ENCODE assay signal across 29 mouse cellular contexts in genomic region chr7:54846692-54847020, GRCm38 (mm10). TPM values are rescaled to one million over a fixed set of nuclear protein-coding genes. Genes with fewer than 3 reads are reported as not detected.
"Had no signal": no experiment of that assay in that cellular context is flagged by ENCODE, and none has a peak within 500 bp of the region (broad histone marks: within the 10 kb centered on the region; RNA-seq: fewer than 3 reads in every experiment).

No protein-coding gene starts in this region.

- H3K9me3 ChIP-seq: heart, embryonic 13.5 days; heart, embryonic 15.5 days; hindbrain, embryonic 13.5 days; hindbrain, embryonic 15.5 days; kidney, embryonic 15.5 days; limb, embryonic 13.5 days; limb, embryonic 15.5 days; liver, embryonic 13.5 days; liver, embryonic 15.5 days had no signal

- ATAC-seq: intestine, embryonic 16.5 days had no signal

- H3K9ac ChIP-seq: heart, embryonic 13.5 days; heart, embryonic 15.5 days; hindbrain, embryonic 13.5 days; hindbrain, embryonic 15.5 days; kidney, embryonic 15.5 days; limb, embryonic 13.5 days; limb, embryonic 15.5 days; liver, embryonic 13.5 days; liver, embryonic 15.5 days had no signal

- H3K4me2 ChIP-seq: heart, embryonic 11.5 days; heart, embryonic 13.5 days; heart, embryonic 15.5 days; hindbrain, embryonic 13.5 days; hindbrain, embryonic 15.5 days; kidney, embryonic 15.5 days; limb, embryonic 13.5 days; limb, embryonic 15.5 days; liver, embryonic 11.5 days; liver, embryonic 13.5 days; liver, embryonic 15.5 days had no signal

- DNase-seq: gastrocnemius, postnatal 14 days; gastrocnemius, postnatal 36 days; heart, adult 11 months; heart, adult 2 months; heart, postnatal 14 days; heart, postnatal 36 days; kidney, adult 11 months; kidney, adult 2 months; kidney, adult 9 months; kidney, postnatal 14 days; kidney, postnatal 36 days; layer of hippocampus, adult 9-11 months; layer of hippocampus, postnatal 36 days; left cerebral cortex, postnatal 4 days; liver, embryonic 13.5 days had no signal

- H3K4me1 ChIP-seq: heart, embryonic 13.5 days; heart, embryonic 15.5 days; hindbrain, embryonic 13.5 days; hindbrain, embryonic 15.5 days; kidney, embryonic 15.5 days; limb, embryonic 13.5 days; limb, embryonic 15.5 days; liver, embryonic 13.5 days; liver, embryonic 15.5 days had no signal

- H3K27ac ChIP-seq: heart, adult 2 months; heart, embryonic 13.5 days; heart, embryonic 15.5 days; hindbrain, embryonic 13.5 days; hindbrain, embryonic 15.5 days; hindbrain, postnatal 0 days; kidney, embryonic 15.5 days; kidney, postnatal 0 days; limb, embryonic 13.5 days; limb, embryonic 15.5 days; liver, embryonic 13.5 days; liver, embryonic 15.5 days had no signal

- H3K27me3 ChIP-seq: heart, embryonic 13.5 days; heart, embryonic 15.5 days; hindbrain, embryonic 13.5 days; hindbrain, embryonic 15.5 days; kidney, embryonic 15.5 days; limb, embryonic 13.5 days; limb, embryonic 15.5 days; liver, embryonic 13.5 days; liver, embryonic 15.5 days had no signal

- H3K4me3 ChIP-seq: heart, adult 2 months; heart, embryonic 13.5 days; heart, embryonic 15.5 days; hindbrain, embryonic 13.5 days; hindbrain, embryonic 15.5 days; kidney, embryonic 15.5 days; limb, embryonic 13.5 days; limb, embryonic 15.5 days; liver, embryonic 13.5 days; liver, embryonic 15.5 days had no signal

- H3K36me3 ChIP-seq: heart, embryonic 13.5 days; heart, embryonic 15.5 days; hindbrain, embryonic 13.5 days; hindbrain, embryonic 15.5 days; kidney, embryonic 15.5 days; limb, embryonic 13.5 days; limb, embryonic 15.5 days; liver, embryonic 13.5 days; liver, embryonic 15.5 days had no signal

RNA-seq across cellular contexts. Expression of gene Luzp2, which starts 11.4 kb away (rescaled TPM):
- polyA plus RNA-seq: large intestine, adult 2 months; liver, embryonic 11.5 days; liver, embryonic 15.5 days had no signal
